Mouse (Mus musculus): ENCODE results near the gene Fam53b. TPM values are rescaled to one million over a fixed set of nuclear protein-coding genes. Genes with fewer than 3 reads are reported as not detected.

Gene Fam53b
- total RNA-seq, 2 experiments from 2014 or later: 42.3 to 54.8 TPM

- H3K4me3 ChIP-seq: peak overlapping the region; percentile 27; the same call in 1 of the 2 replicates
- TF ChIP-seq CTCF (conservative IDR thresholded peaks at IDR 0.05): no peak
- no peak for DNase-seq (ENCODE audit: low spot score in 2 of 2)
- peak overlapping the region; percentile 93 for H3K27ac ChIP-seq
Measured at GRCm38 (mm10) chr7:132808841-132809682, 4.6 kb downstream of the Fam53b start.

- no peak overlapping the region; the same call in 1 of the 2 replicates for H3K4me3 ChIP-seq
- H3K27ac ChIP-seq: peak overlapping the region; percentile 93
- DNase-seq (ENCODE audit: low spot score in 2 of 2): no peak
- no peak for TF ChIP-seq CTCF (conservative IDR thresholded peaks at IDR 0.05)
Measured at GRCm38 (mm10) chr7:132808051-132808796, 5.5 kb downstream of the Fam53b start.

GRCm38 (mm10) chr7:132806926-132807857, 6.5 kb downstream of the Fam53b start:
- Histone ChIP-seq H3K4me3 (no peak overlapping the region), H3K27ac (peak overlapping the region; percentile 92)
- TF ChIP-seq CTCF (conservative IDR thresholded peaks at IDR 0.05): no peak
- no peak for DNase-seq (ENCODE audit: low spot score in 2 of 2)

GRCm38 (mm10) chr7:132806286-132806685, 7.4 kb downstream of the Fam53b start:
- H3K4me3 ChIP-seq: no peak overlapping the region; the same call in 1 of the 2 replicates
- TF ChIP-seq CTCF (conservative IDR thresholded peaks at IDR 0.05): no peak
- peak overlapping the region; percentile 92 for H3K27ac ChIP-seq
- no peak for DNase-seq (ENCODE audit: low spot score in 2 of 2)

GRCm38 (mm10) chr7:132804951-132805350, 8.7 kb downstream of the Fam53b start:
- no peak for DNase-seq (ENCODE audit: low spot score in 2 of 2)
- Histone ChIP-seq H3K27ac (peak overlapping the region; percentile 21; the same call in 1 of the 2 replicates), H3K4me3 (no peak overlapping the region)
- no peak for TF ChIP-seq CTCF (conservative IDR thresholded peaks at IDR 0.05)

GRCm38 (mm10) chr7:132804461-132804860, 9.2 kb downstream of the Fam53b start:
- H3K27ac ChIP-seq: peak overlapping the region; percentile 54; the same call in 1 of the 2 replicates
- H3K4me3 ChIP-seq: no peak overlapping the region
- DNase-seq (ENCODE audit: low spot score in 2 of 2): no peak
- TF ChIP-seq CTCF (conservative IDR thresholded peaks at IDR 0.05): no peak

- no peak for DNase-seq (ENCODE audit: low spot score in 2 of 2)
- Histone ChIP-seq H3K27ac (peak overlapping the region; percentile 54; the same call in 1 of the 2 replicates), H3K4me3 (no peak overlapping the region)
- TF ChIP-seq CTCF (conservative IDR thresholded peaks at IDR 0.05): no peak
Measured at GRCm38 (mm10) chr7:132803962-132804361, 9.7 kb downstream of the Fam53b start.

- no peak for DNase-seq (ENCODE audit: low spot score in 2 of 2)
- no peak for TF ChIP-seq CTCF (conservative IDR thresholded peaks at IDR 0.05)
- peak overlapping the region; percentile 54; the same call in 1 of the 2 replicates for H3K27ac ChIP-seq
- no peak overlapping the region for H3K4me3 ChIP-seq
Measured at GRCm38 (mm10) chr7:132803336-132803735, 10.3 kb downstream of the Fam53b start.

GRCm38 (mm10) chr7:132802691-132803090, 11.0 kb downstream of the Fam53b start:
- TF ChIP-seq CTCF (conservative IDR thresholded peaks at IDR 0.05): no peak
- DNase-seq (ENCODE audit: low spot score in 2 of 2): no peak
- Histone ChIP-seq H3K4me3 (no peak overlapping the region), H3K27ac (peak overlapping the region; percentile 54)

GRCm38 (mm10) chr7:132802066-132802465, 11.6 kb downstream of the Fam53b start:
- no peak for TF ChIP-seq CTCF (conservative IDR thresholded peaks at IDR 0.05)
- Histone ChIP-seq H3K4me3 (no peak overlapping the region), H3K27ac (peak overlapping the region; percentile 54)
- no peak for DNase-seq (ENCODE audit: low spot score in 2 of 2)

- no peak for DNase-seq (ENCODE audit: low spot score in 2 of 2)
- H3K4me3 ChIP-seq: no peak overlapping the region
- peak overlapping the region; percentile 54; the same call in 1 of the 2 replicates for H3K27ac ChIP-seq
- no peak for TF ChIP-seq CTCF (conservative IDR thresholded peaks at IDR 0.05)
Measured at GRCm38 (mm10) chr7:132801509-132801908, 12.2 kb downstream of the Fam53b start.

GRCm38 (mm10) chr7:132800868-132801267, 12.8 kb downstream of the Fam53b start:
- Histone ChIP-seq H3K4me3 (no peak overlapping the region), H3K27ac (peak overlapping the region; percentile 82; the same call in 1 of the 2 replicates)
- DNase-seq (ENCODE audit: low spot score in 2 of 2): no peak
- TF ChIP-seq CTCF (conservative IDR thresholded peaks at IDR 0.05): no peak
